Mouse (Mus musculus) embryonic facial prominence, embryonic 11.5 days (tissue): ENCODE measurements around the gene Fam189a1. TPM values are rescaled to one million over a fixed set of nuclear protein-coding genes. Genes with fewer than 3 reads are reported as not detected.

Source experiments
- ATAC-seq: fragments of 200-750 bp; cut with Nextera tagmentation; replicated peaks from 2 replicates; pipeline ENCODE4 v1.8.0; 2017; ENCODE audit warnings: low read depth; ENCODE audit not compliant: insufficient number of reproducible peaks, low FRiP score, low TSS enrichment
- DNase-seq: peaks from one replicate; pipeline ENCODE4 v3.0.0-alpha.2; 2015; ENCODE audit warnings: low spot score
- H3K27ac ChIP-seq: fragments of 300-500 bp; sonication (generic); replicated peaks from 2 replicates; pipeline ENCODE4 v1.5.1; 2014; ENCODE audit warnings: mild to moderate bottlenecking, low read depth, low read length, control low read depth
- H3K27me3 ChIP-seq: fragments of 300-500 bp; sonication (generic); 2 replicates; pipeline ENCODE4 v1.6.1; 2014; ENCODE audit warnings: mild to moderate bottlenecking, low read length, moderate library complexity, mixed read lengths; ENCODE audit not compliant: control insufficient read depth, insufficient read depth
- H3K36me3 ChIP-seq: fragments of 300-500 bp; sonication (generic); replicated peaks from 2 replicates; pipeline ENCODE4 v1.6.1; 2014; ENCODE audit warnings: low read depth, mild to moderate bottlenecking, low read length, moderate library complexity, mixed read lengths; ENCODE audit not compliant: control insufficient read depth, insufficient read depth
- H3K4me1 ChIP-seq: fragments of 300-500 bp; sonication (generic); 2 replicates; pipeline ENCODE4 v1.6.1; 2014; ENCODE audit warnings: low read length, mixed read lengths; ENCODE audit not compliant: control insufficient read depth, insufficient read depth
- H3K4me2 ChIP-seq: fragments of 300-500 bp; sonication (generic); 2 replicates; pipeline ENCODE4 v1.6.1; 2014; ENCODE audit warnings: low read depth, mild to moderate bottlenecking, control low read depth, low read length, moderate library complexity
- H3K4me3 ChIP-seq: fragments of 300-500 bp; sonication (generic); 2 replicates; pipeline ENCODE4 v1.5.1; 2014; ENCODE audit warnings: low read depth, low read length, control low read depth
- H3K9ac ChIP-seq: fragments of 300-500 bp; sonication (generic); replicated peaks from 2 replicates; pipeline ENCODE4 v1.6.1; 2014; ENCODE audit warnings: mild to moderate bottlenecking, control low read depth, low read length
- H3K9me3 ChIP-seq: fragments of 300-500 bp; sonication (generic); replicated peaks from 2 replicates; pipeline ENCODE4 v1.6.1; 2016; ENCODE audit warnings: mild to moderate bottlenecking, low read length, inconsistent platforms, mixed read lengths; ENCODE audit not compliant: control insufficient read depth
- WGBS: fragments of 180-500 bp; shearing (Covaris S2); extraction: QIAGEN DNeasy Blood & Tissue Kit; methylation state at CpG from one replicate; pipeline ENCODE4 v1.1.7; 2014; 5-methylcytosine and 5-hydroxymethylcytosine counted together
- polyA plus RNA-seq: library from polyadenylated mRNA; unstranded; fragments of >200 nt; fragmentation: Nextera tagmentation; extraction: Ambion mirVana; gene quantifications from 2 replicates; pipeline ENCODE4 v1.2.1, GENCODE M21; 2014

The Fam189a1 gene
- polyA plus RNA-seq, 1 experiment from 2014 or later: 0.88 TPM

DNA sequence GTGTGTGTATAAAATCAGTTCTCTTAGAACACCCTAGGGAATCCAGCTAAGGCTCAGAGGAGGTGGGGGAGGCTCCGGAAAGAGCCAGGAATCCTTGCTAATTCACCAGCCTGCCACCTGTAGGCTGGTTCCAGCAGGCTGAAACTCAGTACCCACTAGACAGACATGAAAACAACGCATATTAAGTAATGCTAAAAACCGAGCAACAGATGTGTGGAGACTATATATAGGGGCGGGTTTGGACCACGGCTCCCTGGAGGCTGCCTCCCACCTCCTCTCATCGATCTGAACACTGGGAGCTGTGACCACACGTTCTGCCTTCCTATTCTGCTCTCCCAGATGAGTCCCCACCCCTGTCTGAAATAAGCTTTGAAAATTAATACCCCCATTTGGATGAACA lies 1.8 kb downstream of the Fam189a1 start:
- no peak overlapping the region for H3K4me3 ChIP-seq
- peaks cover 24% of the 10 kb centered on the region for H3K27me3 ChIP-seq
- H3K27ac ChIP-seq: no peak overlapping the region
- no peaks in the 10 kb centered on the region for H3K36me3 ChIP-seq
- no peak overlapping the region for H3K4me2 ChIP-seq
- no peaks in the 10 kb centered on the region for H3K9me3 ChIP-seq
- no peak for DNase-seq
- H3K4me1 ChIP-seq: no peaks in the 10 kb centered on the region; the same call in 1 of the 2 replicates
- ATAC-seq: no peak
- no peak overlapping the region for H3K9ac ChIP-seq
- 15% methylated on average over 7 of the region's 7 CpGs for WGBS

DNA sequence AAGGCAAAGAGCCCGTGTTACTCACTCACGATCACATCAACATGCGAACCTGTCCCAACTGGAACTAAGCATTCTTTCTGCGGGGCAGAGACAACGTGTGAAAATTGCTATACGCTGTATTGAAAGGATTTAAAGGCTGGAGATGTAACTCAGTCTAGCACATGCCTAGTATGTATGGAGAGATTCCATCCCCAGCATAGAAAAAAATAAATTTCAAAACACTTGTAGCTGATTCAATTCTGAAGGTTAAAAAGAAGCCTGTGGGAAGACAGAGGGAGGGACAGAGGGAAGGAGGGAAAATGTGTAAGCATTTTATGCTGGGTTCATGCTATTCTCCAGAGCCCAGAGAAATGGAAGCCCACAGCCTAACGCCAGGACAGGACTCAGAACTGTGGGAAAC lies 2.5 kb downstream of the Fam189a1 start:
- Histone ChIP-seq H3K27me3 (peaks cover 24% of the 10 kb centered on the region), H3K9me3 (no peaks in the 10 kb centered on the region), H3K9ac (no peak overlapping the region), H3K4me3 (no peak overlapping the region), H3K36me3 (no peaks in the 10 kb centered on the region), H3K4me2 (no peak overlapping the region), H3K27ac (no peak overlapping the region), H3K4me1 (no peaks in the 10 kb centered on the region; the same call in 1 of the 2 replicates)
- DNase-seq (no peak), ATAC-seq (no peak)
- WGBS: 71% methylated on average over 7 of the region's 7 CpGs

DNA sequence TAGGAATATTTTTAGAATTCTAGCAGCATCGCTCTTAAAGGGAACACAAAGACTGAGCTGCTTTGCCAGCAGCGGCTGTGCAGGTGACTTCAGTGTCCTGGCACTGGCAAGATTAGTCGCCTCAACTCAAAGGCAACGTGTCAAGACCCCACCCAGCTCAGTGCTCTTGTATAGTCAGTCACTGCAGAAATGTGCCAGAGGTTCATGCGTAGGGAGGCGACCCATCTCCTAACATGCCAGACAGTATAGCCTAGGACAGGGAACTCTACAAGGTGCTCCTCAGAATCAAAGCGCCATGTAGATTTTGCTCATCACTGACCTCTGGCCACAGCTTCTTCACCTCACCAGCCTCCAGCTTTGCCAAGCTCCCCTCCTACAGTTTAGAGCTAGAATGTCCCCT lies 4.8 kb downstream of the Fam189a1 start:
- WGBS: 88% methylated on average over 7 of the region's 7 CpGs
- H3K4me2 ChIP-seq: no peak overlapping the region
- no peaks in the 10 kb centered on the region for H3K4me1 ChIP-seq
- H3K36me3 ChIP-seq: no peaks in the 10 kb centered on the region
- DNase-seq (no peak), ATAC-seq (no peak)
- H3K27me3 ChIP-seq: peaks cover 9% of the 10 kb centered on the region
- H3K27ac ChIP-seq: no peak overlapping the region
- H3K9me3 ChIP-seq: no peaks in the 10 kb centered on the region
- H3K4me3 ChIP-seq: no peak overlapping the region
- H3K9ac ChIP-seq: no peak overlapping the region

DNA sequence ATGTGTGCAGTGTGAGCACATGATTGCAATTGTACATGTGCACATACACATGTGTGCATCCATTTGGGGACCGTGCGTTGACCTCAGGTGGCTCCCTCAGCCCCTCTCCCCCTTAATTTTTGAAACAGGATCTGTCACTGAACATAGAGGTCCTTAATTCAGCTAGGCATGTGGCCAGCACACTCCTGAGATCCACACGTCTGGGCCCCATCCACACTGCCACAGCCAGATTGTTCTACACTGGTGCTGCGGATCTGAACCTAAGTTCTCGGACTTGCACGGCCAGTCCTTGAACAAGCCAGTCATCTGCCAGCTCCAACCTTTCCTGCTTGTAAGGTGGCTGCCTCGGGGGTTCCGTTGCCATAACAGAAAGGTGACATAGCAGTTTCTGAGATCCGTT lies 7.3 kb downstream of the Fam189a1 start:
- Histone ChIP-seq H3K4me2 (no peak overlapping the region), H3K9me3 (no peaks in the 10 kb centered on the region), H3K9ac (no peak overlapping the region), H3K27ac (no peak overlapping the region), H3K27me3 (no peaks in the 10 kb centered on the region; the same call in 1 of the 2 replicates), H3K36me3 (no peaks in the 10 kb centered on the region), H3K4me3 (no peak overlapping the region), H3K4me1 (no peaks in the 10 kb centered on the region)
- WGBS: 88% methylated on average over 9 of the region's 9 CpGs
- no peak for ATAC-seq
- DNase-seq: no peak

DNA sequence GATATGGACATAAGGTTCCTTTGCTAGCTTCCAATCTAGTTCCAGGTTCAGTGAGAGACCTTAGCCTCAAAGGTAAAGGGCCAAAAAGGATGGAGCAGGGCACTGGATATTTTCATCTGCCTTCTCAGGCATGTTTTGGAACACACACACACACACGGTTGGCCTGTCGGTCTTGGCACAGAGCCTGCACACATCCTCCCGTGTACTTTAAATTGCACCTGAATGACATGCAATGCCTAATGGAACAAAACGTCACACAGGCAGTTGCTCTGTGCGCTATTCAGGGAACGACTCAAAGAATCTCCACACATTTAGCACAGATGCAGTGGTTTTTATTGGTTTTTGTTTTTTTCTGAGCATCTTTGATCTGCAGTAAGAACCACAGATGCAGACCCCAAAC lies 11.5 kb downstream of the Fam189a1 start:
- 77% methylated on average over 6 of the region's 6 CpGs for WGBS
- no peak for DNase-seq
- Histone ChIP-seq H3K27ac (no peak overlapping the region), H3K9ac (no peak overlapping the region), H3K9me3 (no peaks in the 10 kb centered on the region), H3K4me1 (no peaks in the 10 kb centered on the region), H3K36me3 (no peaks in the 10 kb centered on the region), H3K27me3 (no peaks in the 10 kb centered on the region), H3K4me3 (no peak overlapping the region), H3K4me2 (no peak overlapping the region)
- no peak for ATAC-seq

DNA sequence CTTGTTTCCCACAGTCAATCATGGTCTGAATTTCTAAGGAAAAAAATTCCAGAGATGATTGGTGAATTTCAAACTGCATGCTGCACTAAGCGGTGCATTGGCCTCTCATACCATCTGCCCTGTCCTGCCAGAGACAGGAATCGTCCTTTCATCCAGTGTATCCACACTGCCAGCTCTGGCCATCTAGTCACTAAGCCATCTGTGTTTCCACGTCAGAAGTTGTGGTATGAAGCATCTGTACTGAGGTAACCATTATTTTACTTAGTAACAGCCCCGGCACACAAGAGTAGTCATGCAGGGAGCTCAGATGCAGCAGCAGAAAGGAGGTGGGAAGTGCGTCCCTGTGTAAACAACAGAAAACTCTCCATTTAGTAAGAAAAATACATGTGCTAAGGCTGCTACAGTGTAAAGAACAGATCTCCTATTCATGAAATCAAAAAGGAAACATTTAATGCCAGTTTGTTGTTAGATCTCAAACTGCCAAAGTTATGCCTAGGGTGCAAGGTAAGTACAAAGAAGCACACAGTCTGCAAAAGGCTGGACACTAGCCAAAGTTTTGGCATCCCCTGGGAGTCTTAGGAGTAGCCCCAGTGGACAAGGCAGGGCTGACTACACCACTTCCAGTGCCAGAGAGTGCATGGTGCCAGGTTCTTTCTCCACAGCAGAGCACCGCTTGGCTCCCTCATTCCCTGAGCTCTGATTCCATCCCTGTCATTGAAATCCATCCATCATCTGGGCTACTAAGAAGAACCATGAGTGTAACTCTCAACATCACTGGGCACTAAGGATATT lies 14.3 kb downstream of the Fam189a1 start:
- H3K27ac ChIP-seq: no peak overlapping the region
- no peak for ATAC-seq
- WGBS: 64% methylated on average over 6 of the region's 6 CpGs
- H3K4me3 ChIP-seq: no peak overlapping the region
- H3K4me1 ChIP-seq: no peaks in the 10 kb centered on the region
- H3K9me3 ChIP-seq: no peaks in the 10 kb centered on the region
- no peaks in the 10 kb centered on the region for H3K36me3 ChIP-seq
- H3K4me2 ChIP-seq: no peak overlapping the region
- H3K9ac ChIP-seq: no peak overlapping the region
- no peaks in the 10 kb centered on the region for H3K27me3 ChIP-seq
- no peak for DNase-seq

DNA sequence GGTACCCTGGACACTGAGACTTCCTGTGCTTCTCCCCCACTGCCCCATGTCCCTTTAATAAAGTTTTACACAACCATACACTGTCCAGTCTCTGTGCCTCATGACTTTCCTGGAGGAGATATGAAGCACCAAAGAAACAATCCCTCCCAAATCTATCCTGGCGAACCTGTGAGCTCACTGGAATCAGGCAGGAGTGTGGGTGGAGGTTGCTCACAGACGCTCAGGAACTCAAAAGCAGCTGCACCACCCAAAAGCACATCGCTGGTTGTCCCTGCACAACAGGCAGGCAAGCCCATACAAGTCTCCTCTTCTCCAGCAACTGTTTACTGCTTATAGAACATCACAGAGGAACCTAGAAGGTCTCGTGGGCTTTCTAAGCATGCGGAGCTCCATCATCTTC lies 15.5 kb downstream of the Fam189a1 start:
- Histone ChIP-seq H3K36me3 (no peaks in the 10 kb centered on the region), H3K4me2 (no peak overlapping the region), H3K27ac (no peak overlapping the region), H3K27me3 (no peaks in the 10 kb centered on the region), H3K4me3 (no peak overlapping the region), H3K9ac (no peak overlapping the region), H3K9me3 (no peaks in the 10 kb centered on the region), H3K4me1 (no peaks in the 10 kb centered on the region)
- DNase-seq: no peak
- no peak for ATAC-seq
- 83% methylated on average over 5 of the region's 5 CpGs for WGBS

DNA sequence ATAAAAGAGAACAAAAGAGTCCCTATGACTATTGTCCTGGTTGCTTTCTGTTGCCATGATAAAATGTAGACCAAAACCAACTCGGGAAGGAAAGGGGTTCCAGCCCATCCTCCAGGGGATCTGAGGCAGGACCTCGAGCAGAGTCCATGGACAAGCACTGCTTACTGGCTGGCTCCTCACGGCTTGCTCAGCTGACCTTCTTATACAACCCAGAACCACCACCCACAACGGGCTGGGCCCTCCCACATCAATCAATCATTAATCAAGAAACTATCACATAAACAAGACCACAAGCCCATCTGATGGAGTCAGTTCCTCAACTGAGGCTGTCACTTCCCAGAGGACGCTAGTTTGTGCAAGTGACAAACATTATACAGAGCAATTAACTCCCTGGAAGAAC lies 16.3 kb downstream of the Fam189a1 start:
- ATAC-seq (no peak), DNase-seq (no peak)
- 74% methylated on average over 5 of the region's 5 CpGs for WGBS
- Histone ChIP-seq H3K27ac (no peak overlapping the region), H3K36me3 (no peaks in the 10 kb centered on the region), H3K9ac (no peak overlapping the region), H3K4me1 (no peaks in the 10 kb centered on the region), H3K27me3 (no peaks in the 10 kb centered on the region), H3K9me3 (no peaks in the 10 kb centered on the region), H3K4me3 (no peak overlapping the region), H3K4me2 (no peak overlapping the region)
